Comparison of ENCODE assay signal across 8 mouse cellular contexts in genomic region chr17:26123267-26123684, GRCm38 (mm10). TPM values are rescaled to one million over a fixed set of nuclear protein-coding genes. Genes with fewer than 3 reads are reported as not detected.
DNase-seq lines count a peak whose midpoint lies in the region; ATAC-seq and TF ChIP-seq lines count a peak whose summit lies in the region.

Mrpl28 (plus strand) TSS chr17:26123500.

- H3K79me2 ChIP-seq in MEL (ENCODE audit: control insufficient read depth, insufficient read depth, low read length, poor library complexity) = peaks cover 15% of the 10 kb centered on the region

- peak within 1 kb of the TSS; percentile 83 for H3K4me2 ChIP-seq in forebrain, postnatal 0 days (ENCODE audit: low read depth)
- H3K4me2 ChIP-seq in lung, embryonic 15.5 days = peak within 1 kb of the TSS; percentile 80

- peak; percentile 83 to 98 for TF ChIP-seq POLR2A in MEL (IDR thresholded peaks at IDR 0.05; ENCODE audit: control insufficient read depth in 1 of 2, insufficient read depth in 1 of 2, low read depth in 1 of 2, low read length in 2 of 2, poor library complexity in 1 of 2)
- peak; percentile 99 for TF ChIP-seq POLR2A in cerebellum, adult 2 months (IDR thresholded peaks at IDR 0.05; ENCODE audit: borderline replicate concordance, insufficient read depth, low read length)

- DNase-seq in MEL (ENCODE audit: low read depth, low spot score) = peak; percentile 98
- peak; percentile 90 to 96 for DNase-seq in cerebellum, adult 2 months
- peak; percentile 99 for DNase-seq in forebrain, postnatal 0 days
- peak; percentile 96 for DNase-seq in heart, postnatal 4 days
- peak; percentile 85 to 86 for DNase-seq in layer of hippocampus, adult 8-10 months (ENCODE audit: low spot score in 2 of 2)
- DNase-seq in ovary, adult 18-20 months (ENCODE audit: low spot score) = peak; percentile 83
- DNase-seq in thymus, postnatal 0 days (ENCODE audit: low spot score) = peak; percentile 96

- H3K9ac ChIP-seq in MEL (ENCODE audit: control insufficient read depth, low read depth, low read length, poor library complexity, severe bottlenecking) = peak within 1 kb of the TSS; percentile 88
- peak within 1 kb of the TSS; percentile 72 for H3K9ac ChIP-seq in forebrain, postnatal 0 days
- peak within 1 kb of the TSS; percentile 92 for H3K9ac ChIP-seq in lung, embryonic 15.5 days

- no peaks in the 10 kb centered on the region for H3K27me3 ChIP-seq in MEL (ENCODE audit: control insufficient read depth in 1 of 2, insufficient read depth in 2 of 2, low read length in 2 of 2)
- H3K27me3 ChIP-seq in cerebellum, adult 2 months (ENCODE audit: control insufficient read depth, insufficient read depth, low read length) = no peaks in the 10 kb centered on the region
- no peaks in the 10 kb centered on the region for H3K27me3 ChIP-seq in forebrain, postnatal 0 days (ENCODE audit: insufficient read depth, low read length)
- H3K27me3 ChIP-seq in lung, embryonic 15.5 days = peaks cover 16% of the 10 kb centered on the region

- TF ChIP-seq CTCF in MEL (IDR thresholded peaks at IDR 0.05 in 2 of 3, conservative IDR thresholded peaks at IDR 0.05 in 1 of 3; ENCODE audit: control insufficient read depth in 1 of 3, insufficient read depth in 1 of 3, low read depth in 2 of 3, low read length in 3 of 3, poor library complexity in 1 of 3, severe bottlenecking in 1 of 3) = no peak
- TF ChIP-seq CTCF in cerebellum, adult 2 months (IDR thresholded peaks at IDR 0.05; ENCODE audit: borderline replicate concordance, insufficient read depth, low read depth, low read length) = no peak
- no peak for TF ChIP-seq CTCF in forebrain, postnatal 0 days (IDR thresholded peaks at IDR 0.05; ENCODE audit: low read depth)

- no peaks in the 10 kb centered on the region for H3K9me3 ChIP-seq in MEL (replicated peaks; ENCODE audit: insufficient read depth, low read length)
- no peaks in the 10 kb centered on the region for H3K9me3 ChIP-seq in forebrain, postnatal 0 days (ENCODE audit: low read length)
- no peaks in the 10 kb centered on the region for H3K9me3 ChIP-seq in lung, embryonic 15.5 days

- peak; percentile 96 for ATAC-seq in forebrain, postnatal 0 days
- ATAC-seq in lung, embryonic 15.5 days (ENCODE audit: borderline replicate concordance, extremely low read depth, low FRiP score, low TSS enrichment) = peak; percentile 87

- H3K4me1 ChIP-seq in MEL (ENCODE audit: control insufficient read depth in 1 of 2, insufficient read depth in 2 of 2, low read length in 2 of 2) = peaks cover 0 to 14% of the 10 kb centered on the region in 2 experiments; a peak in 3 of 4 replicates
- H3K4me1 ChIP-seq in cerebellum, adult 2 months (ENCODE audit: control insufficient read depth, insufficient read depth, low read length) = peaks cover 21% of the 10 kb centered on the region
- peaks cover 5% of the 10 kb centered on the region; the same call in 1 of the 2 replicates for H3K4me1 ChIP-seq in forebrain, postnatal 0 days (ENCODE audit: insufficient read depth)
- H3K4me1 ChIP-seq in lung, embryonic 15.5 days = peaks cover 16% of the 10 kb centered on the region

- no peaks in the 10 kb centered on the region; a peak in 2 of 4 replicates for H3K36me3 ChIP-seq in MEL (ENCODE audit: control insufficient read depth in 1 of 2, insufficient read depth in 2 of 2, low read length in 2 of 2)
- H3K36me3 ChIP-seq in forebrain, postnatal 0 days (ENCODE audit: insufficient read depth) = peaks cover 24% of the 10 kb centered on the region
- H3K36me3 ChIP-seq in lung, embryonic 15.5 days = peaks cover 29% of the 10 kb centered on the region

- peak within 1 kb of the TSS; percentile 80 to 94 for H3K4me3 ChIP-seq in MEL (ENCODE audit: control insufficient read depth in 1 of 2, insufficient read depth in 1 of 2, low read depth in 2 of 2, low read length in 2 of 2)
- peak within 1 kb of the TSS; percentile 91 for H3K4me3 ChIP-seq in cerebellum, adult 2 months (replicated peaks; ENCODE audit: insufficient read depth, low read depth, low read length)
- H3K4me3 ChIP-seq in forebrain, postnatal 0 days (ENCODE audit: low read depth, low read length) = peak within 1 kb of the TSS; percentile 98
- H3K4me3 ChIP-seq in lung, embryonic 15.5 days = peak within 1 kb of the TSS; percentile 90

- no peak for TF ChIP-seq RAD21 in MEL (IDR thresholded peaks at IDR 0.05; ENCODE audit: low read depth, low read length)

- no peak for TF ChIP-seq EP300 in MEL (IDR thresholded peaks at IDR 0.05; ENCODE audit: low read depth in 1 of 2, low read length in 2 of 2)

- under 1% methylated on average over 32 of the region's 32 CpGs for WGBS in cerebellum, adult 2 months
- 0% methylated on average over 32 of the region's 32 CpGs for WGBS in forebrain, postnatal 0 days
- WGBS in lung, embryonic 15.5 days = under 1% methylated on average over 32 of the region's 32 CpGs

- peak within 1 kb of the TSS; percentile 60 for H3K27ac ChIP-seq in MEL (ENCODE audit: control insufficient read depth, low read depth, low read length)
- no peak within 1 kb of the TSS for H3K27ac ChIP-seq in cerebellum, adult 2 months (ENCODE audit: insufficient read depth, low read length)
- H3K27ac ChIP-seq in forebrain, postnatal 0 days (ENCODE audit: low read depth, low read length) = 0 out of 2 replicates have a peak within 1 kb of the TSS, but pooled peaks have one; percentile 23
- H3K27ac ChIP-seq in lung, embryonic 15.5 days = peak within 1 kb of the TSS; percentile 58; the same call in 1 of the 2 replicates

TF ChIP-seq in MEL, 35 proteins besides CTCF, POLR2A, EP300 and RAD21 (continues in another document):
- TF ChIP-seq GATA1 (IDR thresholded peaks at IDR 0.05; ENCODE audit: low read depth, low read length) (0 out of 2 replicates have a peak, but pooled peaks have one; percentile 19), ZNF384 (IDR thresholded peaks at IDR 0.05; ENCODE audit: low read depth, low read length) (no peak), POLR2AphosphoS5 (IDR thresholded peaks at IDR 0.05; ENCODE audit: borderline replicate concordance, low read depth, low read length) (no peak), UBTF (IDR thresholded peaks at IDR 0.05; ENCODE audit: borderline replicate concordance, insufficient read depth, low read depth, low read length) (no peak), MEF2A (IDR thresholded peaks at IDR 0.05; ENCODE audit: extremely low read depth, insufficient replicate concordance, low read depth, low read length, poor library complexity, severe bottlenecking) (no peak), TAL1 (IDR thresholded peaks at IDR 0.05; ENCODE audit: low read length) (no peak), ETS1 (IDR thresholded peaks at IDR 0.05; ENCODE audit: low read depth, low read length) (no peak; the same call in 1 of the 2 replicates), MXI1 (IDR thresholded peaks at IDR 0.05; ENCODE audit: low read depth, low read length) (peak; percentile 90), JUND (IDR thresholded peaks at IDR 0.05; ENCODE audit: low read depth, low read length) (no peak), RCOR1 (IDR thresholded peaks at IDR 0.05; ENCODE audit: low read depth, low read length) (no peak), NRF1 (IDR thresholded peaks at IDR 0.05; ENCODE audit: insufficient read depth, low read depth, low read length, poor library complexity, severe bottlenecking) (peak; percentile 44; the same call in 1 of the 2 replicates), ZC3H11A (IDR thresholded peaks at IDR 0.05; ENCODE audit: low read depth, low read length) (no peak), MYB (IDR thresholded peaks at IDR 0.05; ENCODE audit: low read depth, low read length) (no peak), E2F4 (IDR thresholded peaks at IDR 0.05; ENCODE audit: borderline replicate concordance, low read depth, low read length) (peak; percentile 52; the same call in 1 of the 2 replicates), ELF1 (IDR thresholded peaks at IDR 0.05; ENCODE audit: low read depth, low read length) (peak; percentile 44; the same call in 1 of the 2 replicates), TBP (IDR thresholded peaks at IDR 0.05; ENCODE audit: low read depth, low read length) (peak; percentile 78), NELFE (IDR thresholded peaks at IDR 0.05; ENCODE audit: low read depth, low read length) (peak; percentile 98), SIN3A (IDR thresholded peaks at IDR 0.05; ENCODE audit: low read length) (peak; percentile 92), MAZ (IDR thresholded peaks at IDR 0.05; ENCODE audit: low read depth, low read length) (peak; percentile 93), USF2 (IDR thresholded peaks at IDR 0.05; ENCODE audit: borderline replicate concordance in 1 of 2, insufficient read depth in 1 of 2, low read depth in 1 of 2, low read length in 2 of 2) (no peak), KAT2A (conservative IDR thresholded peaks at IDR 0.05; ENCODE audit: low read depth, low read length) (peak; percentile 64; the same call in 1 of the 2 replicates), TCF12 (IDR thresholded peaks at IDR 0.05; ENCODE audit: low read depth, low read length) (peak; percentile 53; the same call in 1 of the 2 replicates), BHLHE40 (IDR thresholded peaks at IDR 0.05; ENCODE audit: borderline replicate concordance, low read depth, low read length) (peak; percentile 92), SMC3 (IDR thresholded peaks at IDR 0.05; ENCODE audit: low read depth, low read length) (no peak), GABPA (IDR thresholded peaks at IDR 0.05; ENCODE audit: low read depth, low read length) (no peak), CHD1 (IDR thresholded peaks at IDR 0.05; ENCODE audit: low read depth, low read length) (no peak), ZMIZ1 (IDR thresholded peaks at IDR 0.05; ENCODE audit: low read depth, low read length) (peak; percentile 87; the same call in 1 of the 2 replicates), USF1 (IDR thresholded peaks at IDR 0.05; ENCODE audit: low read depth, low read length) (no peak), MAX (IDR thresholded peaks at IDR 0.05; ENCODE audit: low read length) (peak; percentile 68), MYC (IDR thresholded peaks at IDR 0.05; ENCODE audit: low read depth, low read length) (peak; percentile 86)

RNA-seq across cellular contexts. Expression of gene Mrpl28, which starts in this region (rescaled TPM):
- 164 and 165 TPM in 2 replicates for total RNA-seq in MEL (2012; rRNA removed)
- polyA plus RNA-seq in MEL (2012; ENCODE audit: insufficient read depth in 1 of 2, insufficient read length in 2 of 2, low read depth in 1 of 2, low replicate concordance in 2 of 2, missing spikeins in 1 of 2) = 100 to 1,000 TPM; 148 to 174 TPM
- 114 and 118 TPM in 2 replicates for polyA plus RNA-seq in cerebellum, adult 2 months (2012; rRNA removed)
- total RNA-seq in forebrain, postnatal 0 days (2014; rRNA removed) = 116 and 166 TPM in 2 replicates
- polyA plus RNA-seq in forebrain, postnatal 0 days (2015; fragmentation: Nextera tagmentation; extraction: Ambion mirVana) = 182 and 189 TPM in 2 replicates
- 10 to 100 TPM; 92.7 to 94.3 TPM for total RNA-seq in heart, postnatal 4 days (2021)
- total RNA-seq in layer of hippocampus, adult 8-10 months (2022) = 10 to 100 TPM; 58.1 to 71.4 (median 62.0) TPM
- 209 and 210 TPM in 2 replicates for polyA plus RNA-seq in lung, embryonic 15.5 days (2015; fragmentation: Nextera tagmentation; extraction: Ambion mirVana)
- polyA plus RNA-seq in thymus, postnatal 0 days (2015; fragmentation: Nextera tagmentation; extraction: Ambion mirVana) = 158 and 161 TPM in 2 replicates
